Mouse (Mus musculus) hindbrain, embryonic 16.5 days (tissue): ENCODE results near the gene Cpt1c. TPM values are rescaled to one million over a fixed set of nuclear protein-coding genes. Genes with fewer than 3 reads are reported as not detected.

Experiments
- ATAC-seq: fragments of 200-750 bp; cut with Nextera tagmentation; 2 replicates; pipeline ENCODE4 v1.8.0; 2017; ENCODE audit warnings: moderate TSS enrichment, moderate library complexity
- H3K27ac ChIP-seq: fragments of 300-500 bp; sonication (generic); 2 replicates; pipeline ENCODE4 v1.5.1; 2014; ENCODE audit warnings: low read depth, mild to moderate bottlenecking, control low read depth, low read length, moderate library complexity
- H3K27me3 ChIP-seq: fragments of 300-500 bp; sonication (generic); replicated peaks from 2 replicates; pipeline ENCODE4 v1.6.1; 2014; ENCODE audit warnings: low read length; ENCODE audit not compliant: control insufficient read depth, insufficient read depth
- H3K36me3 ChIP-seq: fragments of 300-500 bp; sonication (generic); 2 replicates; pipeline ENCODE4 v1.6.1; 2014; ENCODE audit warnings: mild to moderate bottlenecking, low read length, moderate library complexity, mixed read lengths; ENCODE audit not compliant: control insufficient read depth, insufficient read depth
- H3K4me1 ChIP-seq: fragments of 300-500 bp; sonication (generic); 2 replicates; pipeline ENCODE4 v1.6.1; 2014; ENCODE audit warnings: low read depth, low read length; ENCODE audit not compliant: control insufficient read depth, insufficient read depth
- H3K4me2 ChIP-seq: fragments of 300-500 bp; sonication (generic); 2 replicates; pipeline ENCODE4 v1.6.1; 2014; ENCODE audit warnings: mild to moderate bottlenecking, low read length, control low read depth, moderate library complexity
- H3K4me3 ChIP-seq: fragments of 300-500 bp; sonication (generic); 2 replicates; pipeline ENCODE4 v1.5.1; 2014; ENCODE audit warnings: mild to moderate bottlenecking, low read length, control low read depth, moderate library complexity
- H3K9ac ChIP-seq: fragments of 300-500 bp; sonication (generic); 2 replicates; pipeline ENCODE4 v1.6.1; 2014; ENCODE audit warnings: low read depth, mild to moderate bottlenecking, control low read depth, low read length, moderate library complexity
- H3K9me3 ChIP-seq: fragments of 300-500 bp; sonication (generic); 2 replicates; pipeline ENCODE4 v1.6.1; 2014; ENCODE audit warnings: mild to moderate bottlenecking, low read length, moderate library complexity; ENCODE audit not compliant: control insufficient read depth
- WGBS: fragments of 180-500 bp; shearing (Covaris S2); extraction: QIAGEN DNeasy Blood & Tissue Kit; methylation state at CpG from one replicate; pipeline ENCODE4 v1.1.7; 2014; 5-methylcytosine and 5-hydroxymethylcytosine counted together
- polyA plus RNA-seq: library from polyadenylated mRNA; unstranded; fragments of >200 nt; fragmentation: Nextera tagmentation; extraction: Ambion mirVana; gene quantifications from 2 replicates; pipeline ENCODE4 v1.2.1, GENCODE M21; 2015

Gene Cpt1c
- polyA plus RNA-seq, 1 experiment from 2014 or later: 58.6 TPM

GRCm38 (mm10) chr7:44952611-44953306, 21.9 kb downstream of the Cpt1c start:
- Histone ChIP-seq H3K27ac (no peak overlapping the region), H3K9ac (peak overlapping the region; percentile 70)
- ATAC-seq: peak; percentile 91

GRCm38 (mm10) chr7:44951960-44952359, 22.7 kb downstream of the Cpt1c start:
- peaks cover 16% of the 10 kb centered on the region for H3K27me3 ChIP-seq
- H3K9ac ChIP-seq: peak overlapping the region; percentile 70; the same call in 1 of the 2 replicates

More at GRCm38 (mm10) chr7:44952611-44953306, 21.9 kb downstream of the Cpt1c start:
- Histone ChIP-seq H3K4me2 (peak overlapping the region; percentile 91), H3K9me3 (no peaks in the 10 kb centered on the region), H3K36me3 (no peaks in the 10 kb centered on the region), H3K27me3 (peaks cover 16% of the 10 kb centered on the region), H3K4me3 (peak overlapping the region; percentile 53), H3K4me1 (peaks cover 8% of the 10 kb centered on the region)
- 6% methylated on average over 24 of the region's 24 CpGs for WGBS

GRCm38 (mm10) chr7:44949922-44950321, 24.7 kb downstream of the Cpt1c start:
- peaks cover 16% of the 10 kb centered on the region for H3K27me3 ChIP-seq
- 84% methylated on average over 6 of the region's 6 CpGs for WGBS
- H3K36me3 ChIP-seq: no peaks in the 10 kb centered on the region
- no peak overlapping the region for H3K27ac ChIP-seq
- H3K9me3 ChIP-seq: no peaks in the 10 kb centered on the region
- H3K4me3 ChIP-seq: no peak overlapping the region
- no peak overlapping the region for H3K9ac ChIP-seq
- no peak for ATAC-seq
- no peak overlapping the region for H3K4me2 ChIP-seq
- peaks cover 8% of the 10 kb centered on the region for H3K4me1 ChIP-seq

More at GRCm38 (mm10) chr7:44951960-44952359, 22.7 kb downstream of the Cpt1c start:
- ATAC-seq: peak; percentile 27; the same call in 1 of the 2 replicates
- Histone ChIP-seq H3K36me3 (no peaks in the 10 kb centered on the region), H3K4me3 (peak overlapping the region; percentile 53), H3K27ac (0 out of 2 replicates have a peak overlapping the region, but pooled peaks have one; percentile 29), H3K4me2 (peak overlapping the region; percentile 91), H3K4me1 (peaks cover 8% of the 10 kb centered on the region), H3K9me3 (no peaks in the 10 kb centered on the region)
- WGBS: 0% methylated on average over 10 of the region's 10 CpGs

- H3K36me3 ChIP-seq: no peaks in the 10 kb centered on the region
- H3K9ac ChIP-seq: no peak within 1 kb of the TSS
- H3K27me3 ChIP-seq: no peaks in the 10 kb centered on the region
- no peak for ATAC-seq
- WGBS: 84% methylated on average over 7 of the region's 7 CpGs
- H3K4me1 ChIP-seq: no peaks in the 10 kb centered on the region
- H3K4me3 ChIP-seq: no peak within 1 kb of the TSS
- no peak within 1 kb of the TSS for H3K4me2 ChIP-seq
- no peaks in the 10 kb centered on the region for H3K9me3 ChIP-seq
- H3K27ac ChIP-seq: no peak within 1 kb of the TSS
Observed at GRCm38 (mm10) chr7:44942904-44943303, 31.7 kb downstream of the Cpt1c start, which contains the start of gene Tsks. TSS of gene Tsks (plus strand) at chr7:44943204.

- Histone ChIP-seq H3K9me3 (no peaks in the 10 kb centered on the region), H3K36me3 (no peaks in the 10 kb centered on the region), H3K4me1 (no peaks in the 10 kb centered on the region), H3K27ac (no peak overlapping the region), H3K9ac (no peak overlapping the region), H3K27me3 (no peaks in the 10 kb centered on the region), H3K4me2 (no peak overlapping the region), H3K4me3 (no peak overlapping the region)
- no peak for ATAC-seq
- WGBS: 91% methylated on average over 4 of the region's 4 CpGs
Observed at GRCm38 (mm10) chr7:44938680-44939079, 36.0 kb downstream of the Cpt1c start.

GRCm38 (mm10) chr7:44929204-44930151, 45.2 kb downstream of the Cpt1c start, which contains the start of gene Ap2a1:
TSS of gene Ap2a1 (minus strand) at chr7:44929496.
- ATAC-seq: peak; percentile 99
- under 1% methylated on average over 84 of the region's 84 CpGs for WGBS
- Histone ChIP-seq H3K9ac (peak within 1 kb of the TSS; percentile 97), H3K36me3 (no peaks in the 10 kb centered on the region), H3K27me3 (no peaks in the 10 kb centered on the region), H3K9me3 (no peaks in the 10 kb centered on the region), H3K4me1 (peaks cover 20% of the 10 kb centered on the region), H3K27ac (peak within 1 kb of the TSS; percentile 96), H3K4me3 (peak within 1 kb of the TSS; percentile 99), H3K4me2 (peak within 1 kb of the TSS; percentile 80)

GRCm38 (mm10) chr7:44928570-44928969, 46.1 kb downstream of the Cpt1c start:
- Histone ChIP-seq H3K36me3 (peaks cover 3% of the 10 kb centered on the region; the same call in 1 of the 2 replicates), H3K4me3 (peak overlapping the region; percentile 99), H3K27ac (no peak overlapping the region), H3K4me1 (peaks cover 20% of the 10 kb centered on the region), H3K9ac (peak overlapping the region; percentile 97), H3K27me3 (no peaks in the 10 kb centered on the region), H3K4me2 (peak overlapping the region; percentile 80), H3K9me3 (no peaks in the 10 kb centered on the region)
- WGBS: 0% methylated on average over 1 of the region's 1 CpGs
- no peak for ATAC-seq

- no peak overlapping the region for H3K27ac ChIP-seq
- 71% methylated on average over 3 of the region's 3 CpGs for WGBS
- no peak overlapping the region for H3K4me2 ChIP-seq
- no peak overlapping the region for H3K9ac ChIP-seq
- peaks cover 20% of the 10 kb centered on the region for H3K36me3 ChIP-seq
- H3K4me3 ChIP-seq: no peak overlapping the region
- H3K27me3 ChIP-seq: no peaks in the 10 kb centered on the region
- H3K9me3 ChIP-seq: no peaks in the 10 kb centered on the region
- ATAC-seq: no peak
- peaks cover 20% of the 10 kb centered on the region for H3K4me1 ChIP-seq
Observed at GRCm38 (mm10) chr7:44925468-44925867, 49.2 kb downstream of the Cpt1c start.

GRCm38 (mm10) chr7:44922530-44922929, 52.1 kb downstream of the Cpt1c start:
- Histone ChIP-seq H3K36me3 (peaks cover 20% of the 10 kb centered on the region), H3K9me3 (no peaks in the 10 kb centered on the region), H3K27me3 (no peaks in the 10 kb centered on the region), H3K4me2 (no peak overlapping the region), H3K4me3 (no peak overlapping the region), H3K4me1 (peaks cover 5% of the 10 kb centered on the region; the same call in 1 of the 2 replicates), H3K27ac (no peak overlapping the region), H3K9ac (no peak overlapping the region)
- no peak for ATAC-seq
